Mouse (Mus musculus) myocyte (in vitro differentiated cells): ENCODE measurements at regions not wholly inside any gene's neighbourhood (a gene's known extent, or its start where the extent isn't known, plus 50 kb on each side); places are given as distances from the start of the nearest gene placed in this dataset.

Experiments used
- H3K27me3 ChIP-seq: one replicate; pipeline ENCODE4 v1.6.1; 2011; ENCODE audit not compliant: control insufficient read depth, insufficient read depth, insufficient read length
- H3K36me3 ChIP-seq: one replicate; pipeline ENCODE4 v1.6.1; 2011; ENCODE audit not compliant: control insufficient read depth, insufficient read depth
- H3K4me2 ChIP-seq: one replicate; pipeline ENCODE4 v1.6.1; 2011; ENCODE audit warnings: low read depth, control low read depth
- H3K4me3 ChIP-seq: one replicate; pipeline ENCODE4 v1.5.1; 2011; ENCODE audit warnings: mild to moderate bottlenecking, control low read depth, moderate library complexity
- H3K79me2 ChIP-seq: one replicate; pipeline ENCODE4 v1.6.1; 2011; ENCODE audit not compliant: control insufficient read depth, insufficient read depth
- H3ac ChIP-seq: one replicate; pipeline ENCODE4 v1.6.1; 2011; ENCODE audit not compliant: control insufficient read depth, insufficient read length
- E2F4 ChIP-seq: IDR thresholded peaks from one replicate; pipeline ENCODE4 v1.6.1; 2011; ENCODE audit warnings: mild to moderate bottlenecking, control low read depth, moderate library complexity; ENCODE audit not compliant: insufficient read depth
- MAX ChIP-seq: IDR thresholded peaks from one replicate; pipeline ENCODE4 v1.6.1; 2011; ENCODE audit warnings: low read depth, mild to moderate bottlenecking, control low read depth
- MYOD1 ChIP-seq, 3 experiments: IDR thresholded peaks; one replicate each; pipeline ENCODE4 v1.6.1; 2011; ENCODE audit warnings: control low read depth in 2 of 3, low read depth in 2 of 3, mild to moderate bottlenecking in 2 of 3, moderate library complexity in 1 of 3; ENCODE audit not compliant: insufficient read length in 2 of 3, control insufficient read depth in 1 of 3
- POLR2AphosphoS2 ChIP-seq: IDR thresholded peaks from one replicate; pipeline ENCODE4 v1.6.1; 2011; ENCODE audit warnings: low read depth, control low read depth; ENCODE audit not compliant: insufficient read length
- SRF ChIP-seq: IDR thresholded peaks from one replicate; pipeline ENCODE4 v1.6.1; 2011; ENCODE audit warnings: low read depth; ENCODE audit not compliant: control insufficient read depth, insufficient read length
- TCF12 ChIP-seq: IDR thresholded peaks from one replicate; pipeline ENCODE4 v1.6.1; 2011; ENCODE audit warnings: mild to moderate bottlenecking, control low read depth; ENCODE audit not compliant: poor library complexity, insufficient read depth, severe bottlenecking
- USF1 ChIP-seq: IDR thresholded peaks from one replicate; pipeline ENCODE4 v1.6.1; 2011; ENCODE audit warnings: low read depth, mild to moderate bottlenecking, control low read depth, moderate library complexity

DNA sequence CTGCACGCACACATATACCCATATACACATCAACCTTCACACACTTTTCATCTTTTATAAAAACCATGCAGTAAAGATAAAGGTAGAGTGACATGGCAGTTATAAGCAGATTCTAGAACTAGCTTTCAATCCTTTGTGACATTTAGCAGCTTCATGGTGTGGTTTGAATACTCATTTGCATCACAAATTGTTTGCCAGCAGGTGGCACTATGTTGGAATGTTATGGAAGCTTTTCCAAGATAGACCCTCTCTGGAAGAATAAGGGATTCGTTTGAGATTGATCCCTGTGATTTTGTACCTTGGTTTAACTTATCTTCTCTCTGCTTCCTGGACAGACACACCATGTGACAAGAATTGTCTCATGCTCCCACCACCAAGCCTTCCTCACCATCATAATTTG, 61.8 kb upstream of the Mageb18 start:
- H3K36me3 ChIP-seq, result no peaks in the 10 kb centered on the region
- no peaks in the 10 kb centered on the region for H3K79me2 ChIP-seq
- no peak overlapping the region for H3K4me3 ChIP-seq
- H3K4me2 ChIP-seq, result no peak overlapping the region
- no peaks in the 10 kb centered on the region for H3K27me3 ChIP-seq
- H3ac ChIP-seq, result no peak overlapping the region
- no peak for TF ChIP-seq POLR2AphosphoS2
- TF ChIP-seq MYOD1 (IDR thresholded peaks at IDR 0.05; ENCODE audit: control insufficient read depth in 1 of 3, insufficient read length in 2 of 3, low read depth in 2 of 3), result no peak
- no peak for TF ChIP-seq SRF
- TF ChIP-seq MAX, result no peak
- TF ChIP-seq TCF12, result no peak
- TF ChIP-seq E2F4, result no peak
- no peak for TF ChIP-seq USF1
